26 mouse cellular contexts compared by ENCODE assay signal in genomic region chr19:46331936-46332335, GRCm38 (mm10). TPM values are rescaled to one million over a fixed set of nuclear protein-coding genes. Genes with fewer than 3 reads are reported as not detected.
DNase-seq lines count a peak whose midpoint lies in the region; ATAC-seq and TF ChIP-seq lines count a peak whose summit lies in the region.
"Had no signal": no experiment of that assay in that cellular context is flagged by ENCODE, and none has a peak within 500 bp of the region (broad histone marks: within the 10 kb centered on the region; RNA-seq: fewer than 3 reads in every experiment).

No protein-coding gene starts in this region.

- TF ChIP-seq POLR2A in cerebellum, adult 2 months (IDR thresholded peaks at IDR 0.05; ENCODE audit: borderline replicate concordance, insufficient read depth, low read length), result 0 out of 2 replicates have a peak, but pooled peaks have one; percentile 9

- no peak overlapping the region for H3K27ac ChIP-seq in cerebellum, adult 2 months (ENCODE audit: insufficient read depth, low read length)
- H3K27ac ChIP-seq in hindbrain, embryonic 13.5 days, result no peak overlapping the region
- no peak overlapping the region for H3K27ac ChIP-seq in hindbrain, embryonic 14.5 days
- no peak overlapping the region for H3K27ac ChIP-seq in neural tube, embryonic 12.5 days
- no peak overlapping the region for H3K27ac ChIP-seq in embryonic facial prominence, embryonic 10.5 days (replicated peaks)
- H3K27ac ChIP-seq: embryonic facial prominence, embryonic 15.5 days; gastrocnemius, adult 2 months; heart, embryonic 15.5 days; hindbrain, postnatal 0 days had no signal

- no peaks in the 10 kb centered on the region for H3K27me3 ChIP-seq in cerebellum, adult 2 months (ENCODE audit: control insufficient read depth, insufficient read depth, low read length)
- H3K27me3 ChIP-seq in hindbrain, embryonic 13.5 days, result no peaks in the 10 kb centered on the region
- no peaks in the 10 kb centered on the region for H3K27me3 ChIP-seq in hindbrain, embryonic 14.5 days (ENCODE audit: control insufficient read depth, insufficient read depth, low read length)
- H3K27me3 ChIP-seq in neural tube, embryonic 12.5 days (replicated peaks), result no peaks in the 10 kb centered on the region
- H3K27me3 ChIP-seq in embryonic facial prominence, embryonic 10.5 days (replicated peaks; ENCODE audit: low read depth, poor library complexity, severe bottlenecking), result peaks cover 36% of the 10 kb centered on the region
- H3K27me3 ChIP-seq: Patski had no signal

- WGBS in cerebellum, adult 2 months, result 85% methylated on average over 3 of the region's 3 CpGs
- WGBS in hindbrain, embryonic 13.5 days, result 91% methylated on average over 3 of the region's 3 CpGs
- 80% methylated on average over 3 of the region's 3 CpGs for WGBS in hindbrain, embryonic 14.5 days
- 87% methylated on average over 3 of the region's 3 CpGs for WGBS in neural tube, embryonic 12.5 days
- 79% methylated on average over 3 of the region's 3 CpGs for WGBS in embryonic facial prominence, embryonic 10.5 days

- peaks cover 26% of the 10 kb centered on the region for H3K36me3 ChIP-seq in hindbrain, embryonic 13.5 days
- peaks cover 25% of the 10 kb centered on the region for H3K36me3 ChIP-seq in hindbrain, embryonic 14.5 days (replicated peaks; ENCODE audit: control insufficient read depth, insufficient read depth)
- H3K36me3 ChIP-seq in neural tube, embryonic 12.5 days, result peaks cover 29% of the 10 kb centered on the region
- H3K36me3 ChIP-seq in embryonic facial prominence, embryonic 10.5 days (replicated peaks), result peaks cover 38% of the 10 kb centered on the region

- H3K9me3 ChIP-seq in hindbrain, embryonic 13.5 days, result no peaks in the 10 kb centered on the region
- H3K9me3 ChIP-seq in hindbrain, embryonic 14.5 days (ENCODE audit: control insufficient read depth, low read length), result no peaks in the 10 kb centered on the region
- no peaks in the 10 kb centered on the region for H3K9me3 ChIP-seq in neural tube, embryonic 12.5 days
- H3K9me3 ChIP-seq in embryonic facial prominence, embryonic 10.5 days, result no peaks in the 10 kb centered on the region
- H3K9me3 ChIP-seq: embryonic facial prominence, embryonic 12.5 days; embryonic facial prominence, embryonic 15.5 days; G1E; heart, embryonic 12.5 days; heart, embryonic 15.5 days had no signal

- 0 out of 2 replicates have a peak overlapping the region, but pooled peaks have one; percentile 26 for H3K9ac ChIP-seq in hindbrain, embryonic 13.5 days
- no peak overlapping the region for H3K9ac ChIP-seq in hindbrain, embryonic 14.5 days
- no peak overlapping the region for H3K9ac ChIP-seq in neural tube, embryonic 12.5 days
- H3K9ac ChIP-seq: embryonic facial prominence, embryonic 12.5 days; embryonic facial prominence, embryonic 15.5 days; forebrain, postnatal 0 days; heart, embryonic 12.5 days; heart, embryonic 15.5 days had no signal

- peaks cover 32% of the 10 kb centered on the region for H3K4me1 ChIP-seq in cerebellum, adult 2 months (ENCODE audit: control insufficient read depth, insufficient read depth, low read length)
- peaks cover 39% of the 10 kb centered on the region for H3K4me1 ChIP-seq in hindbrain, embryonic 13.5 days (replicated peaks)
- peaks cover 28% of the 10 kb centered on the region for H3K4me1 ChIP-seq in hindbrain, embryonic 14.5 days (replicated peaks; ENCODE audit: control insufficient read depth, insufficient read depth, low read length)
- peaks cover 28% of the 10 kb centered on the region for H3K4me1 ChIP-seq in neural tube, embryonic 12.5 days
- peaks cover 44% of the 10 kb centered on the region for H3K4me1 ChIP-seq in embryonic facial prominence, embryonic 10.5 days

- TF ChIP-seq CTCF in cerebellum, adult 2 months (IDR thresholded peaks at IDR 0.05; ENCODE audit: borderline replicate concordance, insufficient read depth, low read depth, low read length), result no peak

- no peak for DNase-seq in cerebellum, adult 2 months
- DNase-seq in cerebellum, postnatal 36 days, result no peak
- no peak for DNase-seq in hindbrain, embryonic 14.5 days (ENCODE audit: low spot score)
- DNase-seq in neural tube, embryonic 10.5 days (ENCODE audit: extremely low spot score, low spot score), result no peak
- DNase-seq in embryonic facial prominence, embryonic 10.5 days (ENCODE audit: low spot score), result no peak
- DNase-seq: adrenal gland, postnatal 10 days; adrenal gland, postnatal 36 days; B cell, adult 2 months; cerebellum, adult 8-10 months; forebrain, postnatal 0 days; gastrocnemius, adult 2 months; gastrocnemius, postnatal 14 days; heart, postnatal 10 days; heart, postnatal 36 days had no signal

- ATAC-seq in hindbrain, embryonic 13.5 days (ENCODE audit: low FRiP score), result no peak
- ATAC-seq in hindbrain, embryonic 14.5 days (ENCODE audit: low FRiP score), result no peak
- ATAC-seq in neural tube, embryonic 12.5 days (ENCODE audit: low FRiP score, low read depth), result no peak
- ATAC-seq: forebrain, embryonic 14.5 days; forebrain, postnatal 0 days; hindbrain, postnatal 0 days; inflammation-experienced regulatory T-cells, adult 6 months; intestine, embryonic 16.5 days; Patski had no signal

- H3K4me3 ChIP-seq in cerebellum, adult 2 months (replicated peaks; ENCODE audit: insufficient read depth, low read depth, low read length), result no peak overlapping the region
- no peak overlapping the region for H3K4me3 ChIP-seq in hindbrain, embryonic 13.5 days
- H3K4me3 ChIP-seq in hindbrain, embryonic 14.5 days (replicated peaks; ENCODE audit: low read length), result no peak overlapping the region
- H3K4me3 ChIP-seq in neural tube, embryonic 12.5 days, result no peak overlapping the region
- 0 out of 2 replicates have a peak overlapping the region, but pooled peaks have one; percentile 1 for H3K4me3 ChIP-seq in embryonic facial prominence, embryonic 10.5 days
- H3K4me3 ChIP-seq: embryonic facial prominence, embryonic 12.5 days; embryonic facial prominence, embryonic 15.5 days; gastrocnemius, adult 2 months; heart, embryonic 12.5 days; heart, embryonic 15.5 days had no signal

- peak overlapping the region; percentile 1; the same call in 1 of the 2 replicates for H3K4me2 ChIP-seq in hindbrain, embryonic 13.5 days
- H3K4me2 ChIP-seq in hindbrain, embryonic 14.5 days (replicated peaks), result no peak overlapping the region; the same call in 1 of the 2 replicates
- H3K4me2 ChIP-seq in neural tube, embryonic 12.5 days (replicated peaks), result 0 out of 2 replicates have a peak overlapping the region, but pooled peaks have one; percentile 2
- H3K4me2 ChIP-seq: embryonic facial prominence, embryonic 12.5 days; embryonic facial prominence, embryonic 15.5 days; heart, embryonic 12.5 days; heart, embryonic 15.5 days had no signal

RNA-seq across cellular contexts. Expression of gene Fbxl15, which starts 4.0 kb away (rescaled TPM):
- polyA plus RNA-seq in cerebellum, adult 2 months (2012; rRNA removed), result 38.8 and 41.7 TPM in 2 replicates
- polyA plus RNA-seq in hindbrain, embryonic 13.5 days (2015; fragmentation: Nextera tagmentation; extraction: Ambion mirVana), result 39.8 and 40.0 TPM in 2 replicates
- 45.5 and 49.1 TPM in 2 replicates for polyA plus RNA-seq in hindbrain, embryonic 14.5 days (2014; fragmentation: Nextera tagmentation; extraction: Ambion mirVana)
- polyA plus RNA-seq in neural tube, embryonic 12.5 days (2016; fragmentation: Nextera tagmentation; extraction: Ambion mirVana), result 26.8 and 28.2 TPM in 2 replicates
- 17.1 and 17.2 TPM in 2 replicates for polyA plus RNA-seq in embryonic facial prominence, embryonic 10.5 days (2016; fragmentation: Nextera tagmentation; extraction: Ambion mirVana)

RNA-seq across cellular contexts. Expression of gene Psd, which starts 5.0 kb away (rescaled TPM):
- 194 and 207 TPM in 2 replicates for polyA plus RNA-seq in cerebellum, adult 2 months (2012; rRNA removed)
- polyA plus RNA-seq in hindbrain, embryonic 13.5 days (2015; fragmentation: Nextera tagmentation; extraction: Ambion mirVana), result 58.4 and 59.3 TPM in 2 replicates
- polyA plus RNA-seq in hindbrain, embryonic 14.5 days (2014; fragmentation: Nextera tagmentation; extraction: Ambion mirVana), result 131 and 152 TPM in 2 replicates
- polyA plus RNA-seq in neural tube, embryonic 12.5 days (2016; fragmentation: Nextera tagmentation; extraction: Ambion mirVana), result 29.9 and 31.6 TPM in 2 replicates
- 2.5 and 3.5 TPM in 2 replicates for polyA plus RNA-seq in embryonic facial prominence, embryonic 10.5 days (2016; fragmentation: Nextera tagmentation; extraction: Ambion mirVana)

RNA-seq across cellular contexts. Expression of gene Cuedc2, which starts 6.6 kb away (rescaled TPM):
- polyA plus RNA-seq in cerebellum, adult 2 months (2012; rRNA removed), result 258 and 262 TPM in 2 replicates
- 317 and 326 TPM in 2 replicates for polyA plus RNA-seq in hindbrain, embryonic 13.5 days (2015; fragmentation: Nextera tagmentation; extraction: Ambion mirVana)
- 318 and 321 TPM in 2 replicates for polyA plus RNA-seq in hindbrain, embryonic 14.5 days (2014; fragmentation: Nextera tagmentation; extraction: Ambion mirVana)
- polyA plus RNA-seq in neural tube, embryonic 12.5 days (2016; fragmentation: Nextera tagmentation; extraction: Ambion mirVana), result 284 and 289 TPM in 2 replicates
- polyA plus RNA-seq in embryonic facial prominence, embryonic 10.5 days (2016; fragmentation: Nextera tagmentation; extraction: Ambion mirVana), result 204 and 208 TPM in 2 replicates

RNA-seq across cellular contexts. Expression of gene Mfsd13a, which starts 9.0 kb away (rescaled TPM):
- polyA plus RNA-seq in cerebellum, adult 2 months (2012; rRNA removed), result 32.3 and 32.9 TPM in 2 replicates
- 8.2 and 11.2 TPM in 2 replicates for polyA plus RNA-seq in hindbrain, embryonic 13.5 days (2015; fragmentation: Nextera tagmentation; extraction: Ambion mirVana)
- 9.9 and 10.0 TPM in 2 replicates for polyA plus RNA-seq in hindbrain, embryonic 14.5 days (2014; fragmentation: Nextera tagmentation; extraction: Ambion mirVana)
- polyA plus RNA-seq in neural tube, embryonic 12.5 days (2016; fragmentation: Nextera tagmentation; extraction: Ambion mirVana), result 8.5 and 9.3 TPM in 2 replicates
- 8.0 and 8.4 TPM in 2 replicates for polyA plus RNA-seq in embryonic facial prominence, embryonic 10.5 days (2016; fragmentation: Nextera tagmentation; extraction: Ambion mirVana)

RNA-seq across cellular contexts. Expression of gene 2310034G01Rik, which starts 18.2 kb away (rescaled TPM):
- 1.7 and 2.2 TPM in 2 replicates for polyA plus RNA-seq in cerebellum, adult 2 months (2012; rRNA removed)
- 2.4 and 2.7 TPM in 2 replicates for polyA plus RNA-seq in hindbrain, embryonic 13.5 days (2015; fragmentation: Nextera tagmentation; extraction: Ambion mirVana)
- 2.5 and 2.8 TPM in 2 replicates for polyA plus RNA-seq in hindbrain, embryonic 14.5 days (2014; fragmentation: Nextera tagmentation; extraction: Ambion mirVana)
- polyA plus RNA-seq in neural tube, embryonic 12.5 days (2016; fragmentation: Nextera tagmentation; extraction: Ambion mirVana), result 2.1 and 2.2 TPM in 2 replicates
- polyA plus RNA-seq in embryonic facial prominence, embryonic 10.5 days (2016; fragmentation: Nextera tagmentation; extraction: Ambion mirVana), result 1.0 and 1.1 TPM in 2 replicates
- polyA plus RNA-seq: G1E had no signal
